Mouse (Mus musculus): ENCODE measurements around the gene Zfp566. TPM values are rescaled to one million over a fixed set of nuclear protein-coding genes. Genes with fewer than 3 reads are reported as not detected.

The Zfp566 gene
- total RNA-seq (2012; rRNA removed) (5.5 and 6.5 TPM in 2 replicates), total RNA-seq (2014; rRNA removed) (3.5 and 4.9 TPM in 2 replicates), polyA plus RNA-seq (2012; ENCODE audit: insufficient read length, low read depth) (9.1 TPM in 2 replicates)

- Histone ChIP-seq H3K4me3 (replicated peaks in 1 of 3; ENCODE audit: low read depth in 2 of 3, low read length in 2 of 3, poor library complexity in 1 of 3) (peak within 1 kb of the TSS; percentile 69 to 94 (median 78)), H3K27me3 (replicated peaks) (no peaks in the 10 kb centered on the region), H3K36me3 (replicated peaks in 1 of 2; ENCODE audit: control insufficient read depth in 1 of 2, insufficient read depth in 1 of 2, low read length in 1 of 2) (peaks cover 7 to 19% of the 10 kb centered on the region in 2 experiments), H3K4me1 (ENCODE audit: control insufficient read depth in 1 of 2, insufficient read depth in 2 of 2) (peaks cover 9 to 29% of the 10 kb centered on the region in 2 experiments; a peak in 3 of 4 replicates), H3K79me2 (replicated peaks; ENCODE audit: control insufficient read depth, extremely low read depth, insufficient read depth, poor library complexity, severe bottlenecking) (peaks cover 9% of the 10 kb centered on the region; the same call in 1 of the 2 replicates), H3K9ac (ENCODE audit: insufficient read depth, low read depth) (peak within 1 kb of the TSS; percentile 53), H3K4me2 (ENCODE audit: insufficient read depth, low read depth, poor library complexity, severe bottlenecking) (peak within 1 kb of the TSS; percentile 92), H3K27ac (ENCODE audit: insufficient read depth, low read depth) (peak within 1 kb of the TSS; percentile 87), H3K9me3 (replicated peaks; ENCODE audit: low read length) (no peaks in the 10 kb centered on the region)
- peak; percentile 99 for DNase-seq (ENCODE audit: extremely low read depth)
- in situ Hi-C loops (cut with MboI; ENCODE audit: low pct_ligation_motif_present, low pct_unique_long_range_greater_than_20kb, low sequenced_read_pairs): no loop called here
- dilution Hi-C loops (cut with MboI; ENCODE audit: extremely low pct_ligation_motif_present, extremely low pct_unique_long_range_greater_than_20kb, low sequenced_read_pairs): no loop called here
- TF ChIP-seq BHLHE40 (IDR thresholded peaks at IDR 0.05; ENCODE audit: low read depth, low read length) (peak; percentile 74), ETS1 (conservative IDR thresholded peaks at IDR 0.05; ENCODE audit: low read depth, low read length) (no peak), GABPA (IDR thresholded peaks at IDR 0.05; ENCODE audit: insufficient replicate concordance, low read depth, low read length) (peak; percentile 59; the same call in 1 of the 2 replicates), HCFC1 (IDR thresholded peaks at IDR 0.05; ENCODE audit: low read depth, low read length) (peak; percentile 99), RAD21 (IDR thresholded peaks at IDR 0.05; ENCODE audit: low read depth, low read length) (no peak), MEF2A (IDR thresholded peaks at IDR 0.05; ENCODE audit: borderline replicate concordance, low read depth, low read length) (no peak; the same call in 1 of the 2 replicates), JUN (IDR thresholded peaks at IDR 0.05; ENCODE audit: insufficient read depth, low read depth, low read length) (no peak), MYC (IDR thresholded peaks at IDR 0.05; ENCODE audit: low read depth, low read length) (peak; percentile 95), USF1 (IDR thresholded peaks at IDR 0.05; ENCODE audit: low read depth, low read length) (peak; percentile 28), POLR2AphosphoS2 (IDR thresholded peaks at IDR 0.05; ENCODE audit: low read depth, low read length) (no peak), MXI1 (IDR thresholded peaks at IDR 0.05; ENCODE audit: low read depth, low read length) (peak; percentile 98), TCF12 (IDR thresholded peaks at IDR 0.05; ENCODE audit: low read depth, low read length) (peak; percentile 78), POLR2A (IDR thresholded peaks at IDR 0.05; ENCODE audit: low read depth, low read length) (peak; percentile 82), MAFK (IDR thresholded peaks at IDR 0.05; ENCODE audit: insufficient replicate concordance, low read length) (peak; percentile 95), ZNF384 (IDR thresholded peaks at IDR 0.05; ENCODE audit: low read depth, low read length) (no peak), ZMIZ1 (IDR thresholded peaks at IDR 0.05; ENCODE audit: low read depth, low read length) (peak; percentile 84), ELF1 (IDR thresholded peaks at IDR 0.05; ENCODE audit: low read depth, low read length) (peak; percentile 76), USF2 (conservative IDR thresholded peaks at IDR 0.05; ENCODE audit: low read depth, low read length) (0 out of 2 replicates have a peak, but pooled peaks have one; percentile 23), ZKSCAN1 (IDR thresholded peaks at IDR 0.05; ENCODE audit: borderline replicate concordance, low read depth, low read length) (no peak), NELFE (IDR thresholded peaks at IDR 0.05; ENCODE audit: low read depth, low read length) (peak; percentile 64; the same call in 1 of the 2 replicates), CHD1 (IDR thresholded peaks at IDR 0.05; ENCODE audit: low read depth, low read length) (no peak), RCOR1 (conservative IDR thresholded peaks at IDR 0.05; ENCODE audit: low read depth, low read length) (no peak), ZC3H11A (IDR thresholded peaks at IDR 0.05; ENCODE audit: low read depth, low read length) (no peak), SMC3 (IDR thresholded peaks at IDR 0.05; ENCODE audit: low read depth, low read length) (no peak), NRF1 (IDR thresholded peaks at IDR 0.05; ENCODE audit: low read depth, low read length) (peak; percentile 39; the same call in 1 of the 2 replicates), KAT2A (IDR thresholded peaks at IDR 0.05; ENCODE audit: insufficient replicate concordance, low read length) (peak; percentile 95; the same call in 1 of the 2 replicates), SIN3A (IDR thresholded peaks at IDR 0.05; ENCODE audit: low read length) (peak; percentile 94), EP300 (IDR thresholded peaks at IDR 0.05; ENCODE audit: low read length) (no peak), CHD2 (IDR thresholded peaks at IDR 0.05; ENCODE audit: low read length) (peak; percentile 100), MAZ (IDR thresholded peaks at IDR 0.05; ENCODE audit: low read depth, low read length) (no peak), E2F4 (IDR thresholded peaks at IDR 0.05; ENCODE audit: insufficient replicate concordance, low read depth, low read length) (no peak), MAX (IDR thresholded peaks at IDR 0.05; ENCODE audit: low read length) (peak; percentile 94), CTCF (conservative IDR thresholded peaks at IDR 0.05 in 1 of 2, IDR thresholded peaks at IDR 0.05 in 1 of 2; ENCODE audit: low read depth in 2 of 2, low read length in 2 of 2) (no peak), UBTF (IDR thresholded peaks at IDR 0.05; ENCODE audit: low read depth, low read length) (no peak), PAX5 (IDR thresholded peaks at IDR 0.05; ENCODE audit: low read length) (no peak), JUND (conservative IDR thresholded peaks at IDR 0.05; ENCODE audit: low read depth, low read length) (no peak), TBP (conservative IDR thresholded peaks at IDR 0.05; ENCODE audit: low read depth, low read length) (peak; percentile 73; the same call in 1 of the 2 replicates)
Measured at GRCm38 (mm10) chr7:30090092-30090969, at the start of gene Zfp566, which contains the start of gene Gm26920. Zfp566 (minus strand) TSS chr7:30090527. Gm26920 (minus strand) TSS chr7:30090410.

Measured in CH12.LX (cell line).